Mouse (Mus musculus): ENCODE data around the gene Mkks. TPM values are rescaled to one million over a fixed set of nuclear protein-coding genes. Genes with fewer than 3 reads are reported as not detected.

The Mkks gene
- polyA plus RNA-seq, 1 experiment from 2014 or later: 10.8 TPM

DNA sequence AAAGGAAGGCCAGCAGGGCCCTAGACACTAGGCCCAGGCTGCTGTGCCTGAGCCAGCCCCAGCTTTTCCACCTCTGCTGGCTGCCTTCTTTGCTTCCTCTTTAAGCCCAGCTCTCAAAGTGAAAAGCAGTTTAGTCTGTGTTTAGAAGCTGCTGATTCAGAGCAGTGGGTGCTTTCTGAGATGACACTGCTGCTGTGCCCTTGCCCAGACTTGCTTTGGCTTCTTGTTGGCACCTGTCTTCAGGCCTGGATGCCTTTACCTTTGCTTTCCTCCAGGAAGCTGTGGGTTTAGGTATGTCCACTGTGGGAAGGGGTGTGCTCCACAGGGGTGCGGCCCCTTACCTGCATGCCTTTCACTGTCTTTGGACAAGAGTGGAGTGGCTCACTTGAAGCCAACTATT, 28.2 kb upstream of the Mkks start:
- ATAC-seq (ENCODE audit: low FRiP score, low TSS enrichment) (0 out of 2 replicates have a peak, but pooled peaks have one; percentile 12), DNase-seq (ENCODE audit: low spot score) (no peak)
- Histone ChIP-seq H3K27me3 (ENCODE audit: control insufficient read depth, insufficient read depth, low read length) (no peaks in the 10 kb centered on the region), H3K9me3 (ENCODE audit: control insufficient read depth, low read length) (no peaks in the 10 kb centered on the region), H3K36me3 (ENCODE audit: control insufficient read depth, insufficient read depth, low read length) (no peaks in the 10 kb centered on the region), H3K4me3 (ENCODE audit: low read depth, low read length) (no peak overlapping the region), H3K9ac (ENCODE audit: low read length) (no peak overlapping the region), H3K4me1 (replicated peaks; ENCODE audit: control insufficient read depth, insufficient read depth) (no peaks in the 10 kb centered on the region), H3K27ac (replicated peaks) (peak overlapping the region; percentile 74), H3K4me2 (replicated peaks; ENCODE audit: low read depth) (no peak overlapping the region)
- WGBS: 93% methylated on average over 1 of the region's 1 CpGs
- TF ChIP-seq EP300 (optimal IDR thresholded peaks at IDR 0.05) (no peak), CTCF (IDR thresholded peaks at IDR 0.05; ENCODE audit: low read depth) (no peak)

DNA sequence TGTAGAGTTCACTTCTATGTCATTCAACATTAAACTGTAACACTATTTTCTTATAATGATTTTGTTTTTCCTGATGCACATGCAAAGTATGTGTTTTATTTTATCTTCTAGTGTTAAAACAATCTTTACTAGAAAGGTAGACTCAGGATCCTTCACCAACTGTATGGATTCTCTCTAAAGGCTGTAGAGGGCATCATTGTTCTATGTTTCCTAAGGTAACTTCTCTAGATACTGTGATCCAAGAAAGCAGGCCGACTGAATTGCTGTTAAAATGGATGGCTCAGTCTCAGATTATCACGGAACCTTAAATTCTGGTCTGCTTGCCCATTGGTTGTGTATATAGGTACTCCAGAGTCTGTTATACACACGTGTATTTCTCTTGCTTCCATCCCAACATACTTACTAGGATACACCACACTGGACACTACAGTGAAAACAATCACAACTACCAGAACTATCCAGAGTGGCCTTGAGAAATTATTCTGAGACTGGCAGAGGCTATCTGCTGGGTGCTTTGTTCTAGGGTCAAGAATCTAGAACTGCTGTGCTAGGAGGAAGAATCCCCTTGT, 23.2 kb upstream of the Mkks start:
- Histone ChIP-seq H3K4me1 (replicated peaks; ENCODE audit: control insufficient read depth, insufficient read depth) (no peaks in the 10 kb centered on the region), H3K27ac (replicated peaks) (no peak overlapping the region), H3K27me3 (ENCODE audit: control insufficient read depth, insufficient read depth, low read length) (no peaks in the 10 kb centered on the region), H3K4me2 (replicated peaks; ENCODE audit: low read depth) (no peak overlapping the region), H3K4me3 (ENCODE audit: low read depth, low read length) (no peak overlapping the region), H3K36me3 (ENCODE audit: control insufficient read depth, insufficient read depth, low read length) (no peaks in the 10 kb centered on the region), H3K9me3 (ENCODE audit: control insufficient read depth, low read length) (no peaks in the 10 kb centered on the region), H3K9ac (ENCODE audit: low read length) (no peak overlapping the region)
- TF ChIP-seq EP300 (optimal IDR thresholded peaks at IDR 0.05) (no peak), CTCF (IDR thresholded peaks at IDR 0.05; ENCODE audit: low read depth) (peak; percentile 80)
- ATAC-seq (ENCODE audit: low FRiP score, low TSS enrichment): 0 out of 2 replicates have a peak, but pooled peaks have one; percentile 29
- 33% methylated on average over 3 of the region's 3 CpGs for WGBS
- DNase-seq (ENCODE audit: low spot score): no peak

DNA sequence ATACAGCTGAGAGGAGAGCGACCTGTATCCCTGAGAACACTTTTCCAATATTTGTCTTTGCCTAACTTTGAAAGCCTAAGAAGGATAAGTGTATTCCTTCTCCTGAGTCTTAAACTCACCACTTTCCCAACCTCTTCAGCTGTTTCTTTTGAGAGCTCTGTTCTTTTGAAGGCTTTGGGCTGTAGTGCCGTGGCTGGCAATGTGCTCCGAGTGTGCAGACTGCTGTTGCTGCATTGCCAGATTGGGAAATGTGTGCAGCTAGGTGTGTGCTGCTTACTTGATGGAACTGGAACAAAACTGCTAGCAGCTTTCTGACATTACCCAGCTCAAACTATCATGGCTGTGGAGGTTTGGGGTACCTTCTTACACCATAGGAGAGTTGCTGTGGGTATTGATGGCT, 21.8 kb upstream of the Mkks start:
- H3K4me3 ChIP-seq (ENCODE audit: low read depth, low read length): no peak overlapping the region
- TF ChIP-seq CTCF (IDR thresholded peaks at IDR 0.05; ENCODE audit: low read depth) (no peak), EP300 (optimal IDR thresholded peaks at IDR 0.05) (no peak)
- DNase-seq (ENCODE audit: low spot score) (no peak), ATAC-seq (ENCODE audit: low FRiP score, low TSS enrichment) (no peak)
- no peak overlapping the region for H3K9ac ChIP-seq (ENCODE audit: low read length)
- H3K36me3 ChIP-seq (ENCODE audit: control insufficient read depth, insufficient read depth, low read length): no peaks in the 10 kb centered on the region
- H3K27me3 ChIP-seq (ENCODE audit: control insufficient read depth, insufficient read depth, low read length): no peaks in the 10 kb centered on the region
- H3K9me3 ChIP-seq (ENCODE audit: control insufficient read depth, low read length): no peaks in the 10 kb centered on the region
- no peak overlapping the region for H3K4me2 ChIP-seq (replicated peaks; ENCODE audit: low read depth)
- H3K27ac ChIP-seq (replicated peaks): no peak overlapping the region
- H3K4me1 ChIP-seq (replicated peaks; ENCODE audit: control insufficient read depth, insufficient read depth): no peaks in the 10 kb centered on the region
- WGBS: 54% methylated on average over 3 of the region's 3 CpGs

DNA sequence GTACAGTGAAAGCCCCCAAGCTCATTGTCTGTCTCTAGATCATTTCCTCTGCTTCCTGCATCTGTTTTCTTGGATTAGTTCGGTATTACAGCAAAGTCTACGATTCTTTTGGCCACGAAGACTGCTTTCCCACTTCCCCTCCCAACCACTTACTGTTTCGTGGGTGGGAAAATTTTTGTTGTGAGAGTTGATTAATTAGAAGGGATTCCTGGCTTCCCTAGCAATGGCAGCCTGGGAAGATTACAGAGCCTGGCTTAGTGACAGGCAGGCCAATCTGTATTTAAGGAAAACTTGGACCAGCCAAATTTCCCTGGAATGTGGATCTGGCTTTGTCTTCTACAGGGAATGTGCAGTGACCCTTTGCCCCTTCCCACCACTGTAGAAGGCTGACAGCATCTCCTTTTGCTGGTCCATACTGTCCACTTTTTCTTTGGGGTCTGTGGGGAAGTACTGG, 20.8 kb upstream of the Mkks start:
- no peak for DNase-seq (ENCODE audit: low spot score)
- Histone ChIP-seq H3K27ac (replicated peaks) (no peak overlapping the region), H3K4me1 (replicated peaks; ENCODE audit: control insufficient read depth, insufficient read depth) (no peaks in the 10 kb centered on the region), H3K4me2 (replicated peaks; ENCODE audit: low read depth) (no peak overlapping the region), H3K9me3 (ENCODE audit: control insufficient read depth, low read length) (no peaks in the 10 kb centered on the region), H3K36me3 (ENCODE audit: control insufficient read depth, insufficient read depth, low read length) (no peaks in the 10 kb centered on the region), H3K4me3 (ENCODE audit: low read depth, low read length) (no peak overlapping the region), H3K9ac (ENCODE audit: low read length) (no peak overlapping the region), H3K27me3 (ENCODE audit: control insufficient read depth, insufficient read depth, low read length) (no peaks in the 10 kb centered on the region)
- TF ChIP-seq CTCF (IDR thresholded peaks at IDR 0.05; ENCODE audit: low read depth) (no peak), EP300 (optimal IDR thresholded peaks at IDR 0.05) (no peak)
- no peak for ATAC-seq (ENCODE audit: low FRiP score, low TSS enrichment)
- 23% methylated on average over 4 of the region's 4 CpGs for WGBS

DNA sequence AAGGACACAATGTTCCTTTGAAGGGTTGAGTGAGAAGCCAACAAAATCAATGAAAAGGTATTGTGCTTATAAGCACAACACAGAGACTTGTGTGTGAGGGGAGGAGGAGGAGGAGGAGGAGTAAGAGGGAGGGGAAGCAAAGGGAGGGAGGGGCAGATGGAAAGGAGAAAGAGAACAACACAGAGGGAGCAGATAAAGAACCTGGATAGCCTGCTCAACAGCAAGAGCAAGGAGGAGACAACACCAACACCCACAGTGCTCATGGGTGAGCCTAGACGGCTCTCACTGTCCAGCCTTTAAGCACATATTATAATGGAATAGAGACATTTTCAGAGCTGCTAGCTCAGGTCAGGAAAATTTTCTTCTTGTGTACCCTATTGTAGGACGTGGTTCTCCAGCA, 18.1 kb upstream of the Mkks start:
- TF ChIP-seq EP300 (optimal IDR thresholded peaks at IDR 0.05): no peak
- no peak for TF ChIP-seq CTCF (IDR thresholded peaks at IDR 0.05; ENCODE audit: low read depth)
- H3K9ac ChIP-seq (ENCODE audit: low read length): no peak overlapping the region
- H3K9me3 ChIP-seq (ENCODE audit: control insufficient read depth, low read length): no peaks in the 10 kb centered on the region
- H3K27ac ChIP-seq (replicated peaks): no peak overlapping the region
- no peaks in the 10 kb centered on the region for H3K27me3 ChIP-seq (ENCODE audit: control insufficient read depth, insufficient read depth, low read length)
- no peak overlapping the region for H3K4me2 ChIP-seq (replicated peaks; ENCODE audit: low read depth)
- H3K4me3 ChIP-seq (ENCODE audit: low read depth, low read length): no peak overlapping the region
- no peaks in the 10 kb centered on the region for H3K36me3 ChIP-seq (ENCODE audit: control insufficient read depth, insufficient read depth, low read length)
- no peaks in the 10 kb centered on the region for H3K4me1 ChIP-seq (replicated peaks; ENCODE audit: control insufficient read depth, insufficient read depth)
- DNase-seq (ENCODE audit: low spot score) (no peak), ATAC-seq (ENCODE audit: low FRiP score, low TSS enrichment) (no peak)
- whole genome bisulfite sequencing: 77% methylated on average over 2 of the region's 2 CpGs

DNA sequence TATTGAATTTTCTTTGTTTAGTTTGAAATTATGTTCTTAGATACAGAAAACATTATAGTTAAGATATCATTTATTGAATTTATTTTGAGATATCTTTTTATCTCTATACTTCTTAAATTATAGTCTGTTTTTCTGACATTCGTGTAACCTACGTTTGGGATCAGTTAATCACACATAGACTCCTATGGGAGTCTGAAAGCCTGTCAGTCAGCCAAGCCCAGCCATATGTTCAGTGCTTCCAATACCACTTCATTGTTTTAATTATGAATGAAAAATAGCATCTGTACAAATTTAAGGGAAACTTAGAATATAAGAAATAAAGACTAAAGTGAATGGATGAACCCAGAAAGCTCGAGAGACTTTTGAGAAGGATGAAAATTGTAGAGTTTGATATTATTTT, 17.4 kb upstream of the Mkks start:
- no peak overlapping the region for H3K9ac ChIP-seq (ENCODE audit: low read length)
- no peak for TF ChIP-seq EP300 (optimal IDR thresholded peaks at IDR 0.05)
- no peak for TF ChIP-seq CTCF (IDR thresholded peaks at IDR 0.05; ENCODE audit: low read depth)
- no peaks in the 10 kb centered on the region for H3K27me3 ChIP-seq (ENCODE audit: control insufficient read depth, insufficient read depth, low read length)
- H3K4me3 ChIP-seq (ENCODE audit: low read depth, low read length): no peak overlapping the region
- DNase-seq (ENCODE audit: low spot score) (no peak), ATAC-seq (ENCODE audit: low FRiP score, low TSS enrichment) (no peak)
- no peaks in the 10 kb centered on the region for H3K36me3 ChIP-seq (ENCODE audit: control insufficient read depth, insufficient read depth, low read length)
- H3K27ac ChIP-seq (replicated peaks): no peak overlapping the region
- H3K9me3 ChIP-seq (ENCODE audit: control insufficient read depth, low read length): no peaks in the 10 kb centered on the region
- WGBS: 77% methylated on average over 3 of the region's 3 CpGs
- no peaks in the 10 kb centered on the region for H3K4me1 ChIP-seq (replicated peaks; ENCODE audit: control insufficient read depth, insufficient read depth)
- H3K4me2 ChIP-seq (replicated peaks; ENCODE audit: low read depth): no peak overlapping the region
